Mouse (Mus musculus) liver, embryonic 11.5 days (tissue): ENCODE measurements around the gene Trim65. TPM values are rescaled to one million over a fixed set of nuclear protein-coding genes. Genes with fewer than 3 reads are reported as not detected.
A peak's percentile ranks its signal among the peaks of the same experiment; 100 is the strongest.

Experiments used
- ATAC-seq: fragments of 200-750 bp; cut with Nextera tagmentation; replicated peaks from 2 replicates; pipeline ENCODE4 v1.8.0; 2017; ENCODE audit warnings: moderate number of reproducible peaks, mild to moderate bottlenecking, moderate TSS enrichment, moderate library complexity; ENCODE audit not compliant: low FRiP score
- DNase-seq: peaks from one replicate; pipeline ENCODE4 v3.0.0-alpha.2; 2017; ENCODE audit warnings: low spot score
- H3K27ac ChIP-seq: fragments of 300-500 bp; sonication (generic); 2 replicates; pipeline ENCODE4 v1.5.1; 2014; ENCODE audit warnings: mild to moderate bottlenecking, low read depth, low read length, control low read depth
- H3K27me3 ChIP-seq: fragments of 300-500 bp; sonication (generic); replicated peaks from 2 replicates; pipeline ENCODE4 v1.6.1; 2014; ENCODE audit warnings: low read length, mixed read lengths; ENCODE audit not compliant: control insufficient read depth, insufficient read depth
- H3K36me3 ChIP-seq: fragments of 300-500 bp; sonication (generic); 2 replicates; pipeline ENCODE4 v1.6.1; 2014; ENCODE audit warnings: mild to moderate bottlenecking, low read length, moderate library complexity, mixed read lengths; ENCODE audit not compliant: control insufficient read depth, insufficient read depth
- H3K4me1 ChIP-seq: fragments of 300-500 bp; sonication (generic); replicated peaks from 2 replicates; pipeline ENCODE4 v1.6.1; 2014; ENCODE audit warnings: low read length, mixed read lengths; ENCODE audit not compliant: control insufficient read depth, insufficient read depth
- H3K4me2 ChIP-seq: fragments of 300-500 bp; sonication (generic); 2 replicates; pipeline ENCODE4 v1.6.1; 2014; ENCODE audit warnings: mild to moderate bottlenecking, control low read depth, moderate library complexity
- H3K4me3 ChIP-seq: fragments of 300-500 bp; sonication (generic); 2 replicates; pipeline ENCODE4 v1.5.1; 2014; ENCODE audit warnings: low read depth, low read length, control low read depth
- H3K9ac ChIP-seq: fragments of 300-500 bp; sonication (generic); 2 replicates; pipeline ENCODE4 v1.6.1; 2014; ENCODE audit warnings: low read depth, low read length, control low read depth
- H3K9me3 ChIP-seq: fragments of 300-500 bp; sonication (generic); 2 replicates; pipeline ENCODE4 v1.6.1; 2016; ENCODE audit warnings: low read length, inconsistent platforms, mixed read lengths; ENCODE audit not compliant: control insufficient read depth
- whole genome bisulfite sequencing: fragments of 180-500 bp; shearing (Covaris S2); extraction: QIAGEN DNeasy Blood & Tissue Kit; methylation state at CpG from one replicate; pipeline ENCODE4 v1.1.7; 2014; 5-methylcytosine and 5-hydroxymethylcytosine counted together
- polyA plus RNA-seq: library from polyadenylated mRNA; unstranded; fragments of >200 nt; fragmentation: Nextera tagmentation; extraction: Ambion mirVana; gene quantifications from 2 replicates; pipeline ENCODE4 v1.2.1, GENCODE M21; 2014

Gene Trim65
- polyA plus RNA-seq, 1 experiment from 2014 or later = 3.5 TPM

- H3K27me3 ChIP-seq = peaks cover 50% of the 10 kb centered on the region
- no peak overlapping the region for H3K27ac ChIP-seq
- H3K4me3 ChIP-seq = peak overlapping the region; percentile 59
- no peaks in the 10 kb centered on the region for H3K36me3 ChIP-seq
- WGBS = 13% methylated on average over 23 of the region's 23 CpGs
- H3K9ac ChIP-seq = no peak overlapping the region
- peak overlapping the region; percentile 81 for H3K4me2 ChIP-seq
- no peak for DNase-seq
- no peaks in the 10 kb centered on the region for H3K9me3 ChIP-seq
- H3K4me1 ChIP-seq = peaks cover 42% of the 10 kb centered on the region
- no peak for ATAC-seq
Measured at GRCm38 (mm10) chr11:116108464-116109137, 22.3 kb downstream of the Trim65 start.

GRCm38 (mm10) chr11:116107777-116108285 lies 23.1 kb downstream of the Trim65 start:
- no peak overlapping the region for H3K27ac ChIP-seq
- peaks cover 46% of the 10 kb centered on the region for H3K4me1 ChIP-seq
- H3K4me2 ChIP-seq = peak overlapping the region; percentile 81
- no peak overlapping the region for H3K9ac ChIP-seq
- 38% methylated on average over 19 of the region's 19 CpGs for WGBS
- H3K36me3 ChIP-seq = no peaks in the 10 kb centered on the region
- ATAC-seq (no peak), DNase-seq (no peak)
- peaks cover 50% of the 10 kb centered on the region for H3K27me3 ChIP-seq
- peak overlapping the region; percentile 10; the same call in 1 of the 2 replicates for H3K4me3 ChIP-seq
- H3K9me3 ChIP-seq = no peaks in the 10 kb centered on the region

- no peak for ATAC-seq
- H3K36me3 ChIP-seq = no peaks in the 10 kb centered on the region
- no peak for DNase-seq
- H3K9ac ChIP-seq = no peak overlapping the region
- H3K27me3 ChIP-seq = peaks cover 50% of the 10 kb centered on the region
- peaks cover 50% of the 10 kb centered on the region for H3K4me1 ChIP-seq
- 40% methylated on average over 14 of the region's 14 CpGs for WGBS
- no peak overlapping the region for H3K4me3 ChIP-seq
- 0 out of 2 replicates have a peak overlapping the region, but pooled peaks have one; percentile 19 for H3K27ac ChIP-seq
- peak overlapping the region; percentile 55 for H3K4me2 ChIP-seq
- H3K9me3 ChIP-seq = no peaks in the 10 kb centered on the region
Measured at GRCm38 (mm10) chr11:116106963-116107776, 23.8 kb downstream of the Trim65 start.

- peaks cover 57% of the 10 kb centered on the region for H3K4me1 ChIP-seq
- H3K27me3 ChIP-seq = peaks cover 50% of the 10 kb centered on the region
- H3K4me3 ChIP-seq = peak overlapping the region; percentile 6; the same call in 1 of the 2 replicates
- peak overlapping the region; percentile 55 for H3K4me2 ChIP-seq
- H3K9ac ChIP-seq = peak overlapping the region; percentile 40; the same call in 1 of the 2 replicates
- ATAC-seq (peak; percentile 39; the same call in 1 of the 2 replicates), DNase-seq (no peak)
- H3K27ac ChIP-seq = peak overlapping the region; percentile 34
- H3K36me3 ChIP-seq = no peaks in the 10 kb centered on the region
- H3K9me3 ChIP-seq = no peaks in the 10 kb centered on the region
- 30% methylated on average over 32 of the region's 32 CpGs for WGBS
Measured at GRCm38 (mm10) chr11:116106154-116106962, 24.6 kb downstream of the Trim65 start.

- Histone ChIP-seq H3K4me3 (no peak overlapping the region), H3K27ac (no peak overlapping the region), H3K9ac (no peak overlapping the region), H3K4me1 (peaks cover 64% of the 10 kb centered on the region), H3K9me3 (no peaks in the 10 kb centered on the region), H3K36me3 (no peaks in the 10 kb centered on the region), H3K27me3 (peaks cover 39% of the 10 kb centered on the region), H3K4me2 (no peak overlapping the region)
- DNase-seq (no peak), ATAC-seq (no peak)
- 80% methylated on average over 2 of the region's 2 CpGs for WGBS
Measured at GRCm38 (mm10) chr11:116105065-116105464, 25.9 kb downstream of the Trim65 start.

GRCm38 (mm10) chr11:116104006-116104646 lies 26.8 kb downstream of the Trim65 start:
- no peaks in the 10 kb centered on the region for H3K9me3 ChIP-seq
- 46% methylated on average over 14 of the region's 14 CpGs for WGBS
- H3K4me2 ChIP-seq = no peak overlapping the region
- DNase-seq (no peak), ATAC-seq (0 out of 2 replicates have a peak, but pooled peaks have one; percentile 16)
- peak overlapping the region; percentile 16; the same call in 1 of the 2 replicates for H3K27ac ChIP-seq
- no peaks in the 10 kb centered on the region for H3K36me3 ChIP-seq
- H3K4me1 ChIP-seq = peaks cover 65% of the 10 kb centered on the region
- H3K4me3 ChIP-seq = no peak overlapping the region
- H3K9ac ChIP-seq = no peak overlapping the region
- peaks cover 29% of the 10 kb centered on the region for H3K27me3 ChIP-seq

GRCm38 (mm10) chr11:116103572-116103971 lies 27.4 kb downstream of the Trim65 start:
- Histone ChIP-seq H3K36me3 (no peaks in the 10 kb centered on the region), H3K4me1 (peaks cover 65% of the 10 kb centered on the region), H3K27me3 (peaks cover 24% of the 10 kb centered on the region), H3K4me3 (no peak overlapping the region), H3K4me2 (no peak overlapping the region), H3K9me3 (no peaks in the 10 kb centered on the region), H3K9ac (no peak overlapping the region), H3K27ac (peak overlapping the region; percentile 16; the same call in 1 of the 2 replicates)
- WGBS = 70% methylated on average over 12 of the region's 12 CpGs
- no peak for DNase-seq
- no peak for ATAC-seq
